Mouse (Mus musculus): ENCODE results near the gene Tsks.

The Tsks gene

DNA sequence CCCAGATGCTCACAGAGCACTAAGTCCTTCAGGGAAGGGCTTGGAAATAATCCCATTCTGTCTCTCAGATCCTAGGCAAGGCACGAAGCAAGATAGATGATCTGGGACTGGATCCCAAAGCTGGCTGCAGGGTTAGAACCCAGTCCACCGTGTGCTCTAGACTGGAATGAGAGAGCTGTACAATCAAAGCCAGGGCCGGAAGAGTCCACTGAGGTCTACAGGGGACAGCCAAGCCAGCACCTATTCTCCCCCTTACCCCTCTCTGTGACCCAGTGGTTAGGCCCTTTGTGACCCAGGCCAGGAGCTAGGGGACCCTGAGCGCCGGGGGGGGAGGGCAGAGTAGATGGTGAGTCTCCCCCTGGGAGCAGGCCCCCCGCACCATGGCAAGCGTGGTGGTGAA is at the start of gene Tsks:
Gene Tsks, plus strand, starts transcription at position 301 of the 400 bp plus-strand sequence.
- DNase-seq (ENCODE audit: low spot score), result no peak

DNA sequence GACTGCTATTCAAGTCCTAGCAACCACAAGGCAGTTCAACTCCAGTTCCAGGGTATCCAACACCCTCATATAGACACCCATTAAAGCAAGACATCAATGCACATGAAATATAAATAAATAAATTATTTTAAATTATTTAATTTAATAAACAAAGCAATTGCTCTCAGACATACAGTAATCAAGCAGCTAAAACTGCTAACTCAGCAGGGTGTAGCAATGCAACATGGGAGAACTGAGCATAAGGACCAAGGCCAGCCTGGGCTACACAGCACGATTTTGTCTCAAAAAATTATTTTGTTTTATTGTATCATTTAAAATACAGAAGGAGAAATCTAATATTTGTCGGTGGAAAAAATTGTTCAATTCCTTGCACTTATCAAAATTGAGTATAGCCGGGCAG is 48.8 kb upstream of the Tsks start:
- DNase-seq (ENCODE audit: low spot score), result no peak

DNA sequence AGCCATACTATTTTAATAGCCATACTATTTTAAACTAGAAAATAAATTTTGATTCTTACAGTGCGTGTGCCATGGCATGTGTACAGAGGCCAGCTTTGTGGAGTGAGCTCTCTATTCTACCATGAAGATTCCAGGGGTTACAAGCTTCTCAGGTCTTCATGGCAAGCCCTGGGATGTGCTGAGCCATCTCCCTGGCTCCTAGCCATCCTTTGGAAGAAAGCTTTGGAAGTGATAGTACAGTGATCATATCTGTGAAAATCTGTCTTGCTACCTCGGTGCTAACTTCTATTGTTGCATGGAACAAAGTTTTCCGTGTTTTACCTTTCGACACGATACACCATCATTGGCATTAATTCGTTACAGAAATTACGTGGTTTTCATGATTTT is 47.8 kb upstream of the Tsks start:
- no peak for DNase-seq (ENCODE audit: low spot score)

DNA sequence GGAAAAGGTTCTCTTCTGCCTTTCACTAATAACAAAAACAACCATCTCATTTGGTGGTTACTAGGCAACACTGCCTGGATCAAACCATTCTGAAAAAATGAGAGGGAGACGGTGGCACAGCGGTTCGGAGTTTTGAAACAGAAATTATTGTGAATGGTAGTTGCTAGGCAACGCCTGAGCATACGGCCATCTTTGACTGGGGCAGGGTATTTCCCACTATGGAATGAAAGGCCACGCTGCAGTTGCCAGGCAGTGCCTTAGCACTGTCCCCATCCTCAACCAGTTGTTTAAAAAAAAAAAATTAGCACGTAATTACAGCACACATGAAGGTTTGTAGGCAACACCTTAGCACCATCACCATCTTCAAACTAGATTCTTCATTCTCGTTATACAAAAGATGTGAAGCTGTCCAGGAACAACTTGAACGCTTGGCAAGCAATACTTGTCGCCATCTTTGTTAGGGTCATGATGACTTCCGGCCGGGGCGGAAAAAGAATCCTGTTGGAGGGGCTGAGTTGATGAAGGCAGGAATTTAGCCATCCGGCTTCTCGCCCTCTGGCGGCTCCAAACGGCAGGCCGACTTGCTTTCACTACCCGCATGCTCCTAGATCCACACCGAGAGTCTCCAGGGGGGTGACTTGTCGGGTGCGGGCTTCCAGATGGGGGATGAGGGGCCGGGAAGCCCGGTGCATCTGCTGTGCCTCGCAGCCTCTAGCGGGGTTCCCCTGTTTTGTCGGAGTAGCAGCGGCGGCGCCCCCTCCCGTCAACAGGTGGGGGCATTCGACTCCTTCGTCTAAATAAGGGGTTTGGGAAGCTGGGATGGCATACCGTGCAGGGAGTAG is 47.2 kb upstream of the Tsks start, which contains the start of gene Fuz:
Gene Fuz, plus strand, starts transcription at position 487 of the 842 bp plus-strand sequence.
- DNase-seq (ENCODE audit: low spot score), result peak; percentile 96

DNA sequence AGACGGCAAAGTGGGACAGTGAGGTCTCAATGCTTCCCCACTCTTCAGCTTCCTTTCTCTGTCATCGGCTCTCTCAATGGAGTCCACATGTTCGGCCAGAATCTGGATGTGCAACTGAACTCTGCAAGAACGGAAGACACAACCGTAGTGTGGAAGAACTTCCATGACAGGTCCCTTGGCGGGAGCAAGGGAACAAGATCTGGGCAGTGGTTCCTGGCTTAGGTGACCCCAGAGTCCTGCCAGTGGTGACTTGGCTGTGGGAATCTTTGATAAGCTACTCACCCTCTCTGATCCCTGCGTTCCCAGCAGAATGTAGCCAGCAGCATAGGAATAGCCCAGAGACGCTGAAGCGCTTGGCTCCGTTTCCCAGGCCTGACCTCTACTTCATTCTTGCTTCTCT is 46.5 kb upstream of the Tsks start:
- peak; percentile 15 for DNase-seq (ENCODE audit: low spot score)

DNA sequence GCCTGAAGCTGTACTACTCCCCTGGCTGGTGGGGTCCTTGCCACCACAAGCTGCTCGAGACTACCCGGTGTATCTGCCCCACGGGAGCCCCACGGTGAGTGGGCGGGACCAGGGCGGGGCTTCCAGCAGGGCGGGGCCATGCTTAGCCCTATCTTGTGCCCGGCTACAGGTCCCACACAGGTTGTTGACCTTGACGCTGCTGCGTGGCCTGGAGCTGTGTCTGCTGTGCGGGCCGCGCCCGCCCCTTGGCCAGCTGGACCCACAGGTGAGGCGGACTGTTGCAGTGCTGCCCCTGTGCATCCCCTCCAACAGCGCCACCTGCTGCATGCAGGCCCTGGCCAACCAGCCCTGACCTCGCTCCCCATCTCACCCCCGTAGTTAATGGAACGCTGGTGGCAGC is 44.4 kb upstream of the Tsks start:
- DNase-seq (ENCODE audit: low spot score), result no peak

DNA sequence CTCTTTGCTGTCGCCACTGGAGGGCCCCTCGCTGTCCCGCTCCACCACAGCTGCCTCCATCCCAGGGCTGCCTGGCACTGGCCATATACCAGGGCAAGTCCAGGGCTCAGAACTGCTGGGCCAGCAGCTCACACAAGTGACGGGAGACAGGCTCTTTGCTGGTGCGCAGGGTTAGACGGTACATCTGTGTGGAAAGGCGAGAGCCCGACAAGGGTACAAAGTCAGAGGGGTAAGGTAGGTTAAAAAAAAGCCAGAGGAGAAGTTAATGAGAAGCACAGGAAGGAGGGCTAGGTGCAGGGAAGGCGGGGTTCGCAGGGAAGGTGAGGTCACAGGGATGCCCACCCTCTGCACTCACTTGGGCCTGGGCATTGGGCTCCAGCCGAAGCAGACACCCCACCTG is 42.4 kb upstream of the Tsks start:
- no peak for DNase-seq (ENCODE audit: low spot score)

DNA sequence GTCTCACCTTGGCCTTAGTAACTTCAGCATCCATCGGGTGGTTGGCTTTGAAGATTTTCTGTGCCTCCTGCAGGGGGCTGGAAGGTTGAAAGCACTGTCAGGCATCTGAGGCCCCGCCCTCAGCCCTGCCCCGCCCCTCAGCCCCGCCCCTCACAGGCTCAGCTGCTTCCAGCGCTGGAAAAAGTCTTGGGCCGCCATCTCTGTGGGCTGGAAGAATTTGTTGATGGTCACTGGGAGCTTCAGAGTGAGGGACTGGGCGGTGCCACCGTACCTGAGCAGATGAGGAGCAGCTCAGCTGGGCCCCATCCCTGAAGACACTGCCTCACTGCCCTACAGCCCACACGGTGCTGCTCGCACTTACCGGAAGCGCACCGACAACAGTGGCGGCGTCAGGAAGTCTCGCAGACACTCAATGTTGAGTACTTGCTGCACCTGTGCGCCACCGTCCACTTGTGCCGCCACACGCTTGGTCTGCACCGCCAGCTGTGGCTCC is 41.7 kb upstream of the Tsks start:
- peak; percentile 80 for DNase-seq (ENCODE audit: low spot score)

DNA sequence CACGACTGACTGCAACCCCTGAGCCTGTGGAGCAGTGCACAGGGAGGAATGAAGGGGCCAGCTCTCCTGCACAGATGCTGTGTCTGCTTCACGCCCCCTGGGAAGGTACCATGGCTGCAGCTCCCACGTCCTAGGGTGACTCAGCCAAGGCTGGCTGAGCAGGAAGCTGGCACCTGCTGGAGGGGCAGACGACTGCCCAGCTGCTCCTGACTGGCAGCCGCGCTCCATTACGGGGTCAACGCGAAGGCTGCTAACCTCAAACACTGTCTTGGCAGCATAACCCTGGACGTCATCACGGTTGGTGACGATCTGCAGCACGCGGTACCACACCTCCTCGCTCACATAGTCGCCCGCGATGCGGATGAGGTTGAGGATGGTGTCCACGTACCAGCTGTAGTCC is 37.6 kb upstream of the Tsks start:
- DNase-seq (ENCODE audit: low spot score), result no peak

DNA sequence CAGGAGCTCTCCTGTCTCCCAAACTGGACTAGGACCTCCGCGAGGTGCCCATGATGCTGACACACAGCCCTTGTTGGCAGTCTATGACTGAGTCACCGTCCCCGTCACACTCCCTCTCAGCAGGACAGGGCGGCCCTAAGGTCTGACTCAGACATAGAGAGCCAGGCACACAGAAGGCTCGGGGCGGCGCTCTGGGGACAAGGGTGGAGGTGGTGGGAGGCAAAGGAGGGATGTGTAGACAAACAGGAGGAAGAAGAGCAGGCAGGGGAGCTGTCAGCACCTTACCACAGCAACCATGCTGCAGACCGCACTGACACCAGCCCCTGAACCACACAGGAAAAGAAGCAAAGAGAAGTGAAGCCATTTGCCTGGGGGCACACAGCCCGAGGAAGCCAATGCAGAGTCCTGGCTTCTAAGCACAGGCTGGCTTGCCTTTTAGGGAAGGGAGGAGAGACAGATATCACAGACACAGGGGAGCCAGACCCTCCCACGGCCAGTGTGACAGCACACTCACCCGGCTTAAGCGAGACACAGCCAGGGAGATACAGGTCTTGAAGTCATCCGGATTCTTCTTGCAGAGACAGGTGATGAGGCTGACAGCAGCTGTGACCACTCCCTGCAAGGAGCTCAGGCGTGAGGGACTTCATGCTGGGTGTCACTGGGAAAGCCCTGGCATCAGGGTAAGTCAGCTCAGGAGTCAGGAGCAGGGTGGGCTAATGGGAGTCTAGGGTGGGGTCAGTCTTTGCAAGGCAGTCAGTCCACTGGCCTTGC is 34.1 kb upstream of the Tsks start:
- DNase-seq (ENCODE audit: low spot score), result no peak

DNA sequence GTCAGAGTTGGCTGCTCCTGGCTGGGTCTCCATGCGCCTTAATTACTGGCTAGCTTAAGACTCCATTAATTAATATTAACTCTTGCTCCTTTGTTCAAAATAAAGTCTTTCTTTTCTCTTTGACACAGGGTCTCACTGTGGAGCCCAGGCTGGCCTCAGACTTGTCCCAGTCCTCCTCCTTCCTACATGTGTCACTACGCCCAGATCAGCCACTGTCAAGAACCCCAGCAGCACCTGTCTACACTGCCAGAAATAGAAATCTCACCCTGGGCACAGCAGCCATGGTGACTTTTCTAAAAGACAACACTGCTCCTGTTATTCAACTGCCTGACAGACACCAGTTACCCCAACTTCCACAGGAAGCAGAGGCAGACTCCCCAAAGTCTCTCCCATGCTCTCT is 28.6 kb upstream of the Tsks start:
- DNase-seq (ENCODE audit: low spot score), result no peak

DNA sequence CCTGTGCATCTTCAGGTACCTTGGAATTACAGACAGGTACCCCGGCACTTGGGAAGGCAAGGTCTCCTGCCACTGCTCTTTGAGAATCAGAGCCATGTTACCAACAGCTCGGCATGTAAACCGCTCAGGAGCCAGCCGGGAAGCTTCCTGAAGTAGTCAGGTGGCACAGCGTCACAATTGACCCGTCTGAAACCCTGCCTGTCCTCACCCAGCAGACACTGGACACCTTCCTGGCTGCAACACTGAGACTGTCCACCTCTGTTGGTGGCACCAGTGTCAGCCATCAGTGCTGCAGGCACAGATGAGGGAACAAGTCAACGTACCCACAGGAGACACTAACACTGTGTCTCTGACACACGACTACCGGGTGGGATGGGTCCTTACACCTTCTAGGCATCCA is 27.7 kb upstream of the Tsks start:
- DNase-seq (ENCODE audit: low spot score), result no peak

DNA sequence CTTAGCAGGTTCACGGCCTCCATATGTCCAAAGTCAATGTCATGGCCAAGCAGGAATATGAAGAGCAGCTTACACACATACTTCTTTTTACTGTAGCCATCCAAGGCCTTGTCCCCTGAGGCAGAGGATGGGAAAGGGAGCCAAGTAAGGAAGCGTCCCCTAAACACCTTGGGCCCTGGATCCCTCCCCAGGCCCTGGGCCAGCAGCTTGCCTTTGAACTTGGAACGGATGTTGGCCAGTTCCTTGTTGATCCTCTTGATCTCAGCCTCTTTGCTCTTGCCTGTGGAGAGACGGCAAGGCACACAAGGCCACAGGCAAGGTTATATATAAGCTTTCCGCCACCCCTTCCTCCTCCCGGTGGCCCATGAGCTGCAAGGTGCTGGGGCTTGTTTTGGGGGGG is 26.8 kb upstream of the Tsks start:
- no peak for DNase-seq (ENCODE audit: low spot score)

DNA sequence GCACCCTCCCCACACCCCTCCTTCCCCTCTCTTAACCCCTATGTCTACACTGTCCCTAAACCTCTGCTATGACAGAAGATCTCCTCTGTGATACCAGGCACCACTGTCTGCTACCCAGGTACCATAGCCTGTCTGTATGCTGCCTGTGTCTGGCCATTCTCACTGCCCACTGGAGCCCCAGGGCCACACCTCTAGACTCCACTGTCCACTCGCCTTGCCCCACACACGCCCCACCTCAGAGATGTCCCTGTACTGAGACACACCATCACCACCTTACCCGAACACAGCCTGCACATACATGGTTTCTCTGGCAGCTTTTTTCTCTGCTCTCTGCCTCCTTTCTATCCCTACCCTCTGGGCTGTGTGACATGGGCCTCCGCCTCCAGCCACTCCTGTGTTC is 26.1 kb upstream of the Tsks start:
- DNase-seq (ENCODE audit: low spot score), result no peak

DNA sequence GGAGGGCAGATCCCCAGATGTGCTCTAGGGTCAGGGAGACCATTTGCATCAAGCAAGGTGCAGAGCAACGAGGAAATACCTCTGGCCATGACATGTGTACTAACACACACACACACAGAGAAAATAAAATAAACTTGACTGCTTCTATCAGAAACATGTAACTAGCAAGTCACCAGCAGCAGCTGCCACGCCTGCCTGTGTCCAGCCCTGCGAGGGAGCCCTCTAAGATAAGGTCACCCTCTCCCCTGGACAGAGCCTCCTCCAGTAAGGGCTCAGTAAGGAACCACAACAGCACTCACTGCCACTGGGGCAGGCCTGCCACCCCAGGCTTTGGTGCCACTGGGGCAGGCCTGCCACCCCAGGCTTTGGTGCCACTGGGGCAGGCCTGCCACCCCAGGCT is 24.8 kb upstream of the Tsks start:
- no peak for DNase-seq (ENCODE audit: low spot score)

DNA sequence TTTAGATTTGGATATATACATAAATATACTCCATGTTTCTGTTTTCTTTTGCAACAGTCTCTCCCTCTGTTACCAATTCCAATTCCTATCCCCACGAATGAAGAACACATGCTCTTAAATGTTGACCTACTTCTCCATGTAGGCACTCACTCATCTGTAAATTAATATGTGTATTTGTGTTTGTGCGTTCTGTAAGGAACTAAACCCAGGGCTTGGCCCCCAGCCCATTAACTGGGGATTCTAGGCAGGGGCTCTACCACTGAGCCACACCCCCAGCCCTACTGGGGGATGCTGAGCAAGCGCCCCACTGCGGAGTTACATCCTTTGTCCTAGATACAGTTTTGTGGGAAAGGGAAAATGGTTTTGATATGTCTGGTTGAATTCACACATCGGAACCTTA is 23.9 kb upstream of the Tsks start:
- DNase-seq (ENCODE audit: low spot score), result no peak

DNA sequence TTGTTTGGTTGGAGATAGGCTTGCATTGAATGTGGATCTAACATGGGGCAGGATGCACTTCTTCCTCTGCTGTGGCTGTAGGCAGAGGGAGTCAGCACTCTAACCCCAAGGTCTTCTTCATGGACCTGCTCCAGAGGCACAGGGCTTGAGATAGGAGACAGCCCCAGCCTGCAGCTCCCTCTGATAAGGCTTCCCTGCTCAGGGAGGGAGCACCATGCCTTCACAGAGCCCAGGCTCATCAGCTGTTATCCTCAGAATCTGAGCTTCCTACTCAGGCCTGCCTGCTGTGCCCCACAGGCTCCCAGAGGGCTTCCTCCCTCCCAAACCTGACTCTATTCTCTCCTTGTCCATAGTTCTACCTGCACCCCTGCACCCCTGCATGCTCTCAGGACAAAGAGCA is 20.5 kb upstream of the Tsks start:
- no peak for DNase-seq (ENCODE audit: low spot score)

DNA sequence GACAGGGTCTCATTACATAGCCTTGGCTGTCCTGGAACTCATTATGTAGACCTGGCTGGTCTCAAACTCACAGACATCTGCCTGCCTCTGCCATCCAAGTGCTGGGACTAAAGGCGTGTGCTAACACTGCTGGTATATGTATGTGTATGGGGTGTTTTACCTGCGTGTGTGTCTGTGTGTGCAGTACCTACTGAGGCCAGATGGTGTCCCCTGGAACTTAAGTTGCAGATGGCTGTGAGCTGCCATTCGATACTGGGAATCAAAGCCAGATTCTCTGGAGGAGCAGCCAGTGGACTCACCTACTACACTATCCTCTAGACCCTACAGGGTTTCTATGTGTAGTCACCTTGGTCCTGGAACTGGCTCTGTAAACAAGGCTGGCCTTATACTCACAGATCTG is 17.5 kb upstream of the Tsks start:
- peak; percentile 39 for DNase-seq (ENCODE audit: low spot score)

DNA sequence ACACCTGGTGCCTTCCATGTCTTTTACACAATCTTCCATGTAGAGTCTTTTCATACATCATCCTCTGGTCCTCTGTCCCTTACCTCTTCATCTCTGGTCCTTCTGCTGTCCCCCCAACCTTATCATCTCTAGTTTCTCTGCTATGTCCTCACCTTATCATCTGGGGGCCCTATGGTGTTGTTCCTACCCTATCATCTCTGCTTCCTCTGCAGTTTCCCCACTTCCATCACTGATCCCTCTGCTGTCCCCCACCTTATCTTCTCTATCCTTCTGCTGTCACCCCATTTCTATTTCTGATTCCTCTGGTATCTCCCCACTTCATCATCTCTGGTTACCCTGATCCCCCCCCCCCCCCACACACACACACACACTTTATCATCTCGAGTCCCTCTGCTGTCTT is 14.4 kb upstream of the Tsks start:
- no peak for DNase-seq (ENCODE audit: low spot score)

DNA sequence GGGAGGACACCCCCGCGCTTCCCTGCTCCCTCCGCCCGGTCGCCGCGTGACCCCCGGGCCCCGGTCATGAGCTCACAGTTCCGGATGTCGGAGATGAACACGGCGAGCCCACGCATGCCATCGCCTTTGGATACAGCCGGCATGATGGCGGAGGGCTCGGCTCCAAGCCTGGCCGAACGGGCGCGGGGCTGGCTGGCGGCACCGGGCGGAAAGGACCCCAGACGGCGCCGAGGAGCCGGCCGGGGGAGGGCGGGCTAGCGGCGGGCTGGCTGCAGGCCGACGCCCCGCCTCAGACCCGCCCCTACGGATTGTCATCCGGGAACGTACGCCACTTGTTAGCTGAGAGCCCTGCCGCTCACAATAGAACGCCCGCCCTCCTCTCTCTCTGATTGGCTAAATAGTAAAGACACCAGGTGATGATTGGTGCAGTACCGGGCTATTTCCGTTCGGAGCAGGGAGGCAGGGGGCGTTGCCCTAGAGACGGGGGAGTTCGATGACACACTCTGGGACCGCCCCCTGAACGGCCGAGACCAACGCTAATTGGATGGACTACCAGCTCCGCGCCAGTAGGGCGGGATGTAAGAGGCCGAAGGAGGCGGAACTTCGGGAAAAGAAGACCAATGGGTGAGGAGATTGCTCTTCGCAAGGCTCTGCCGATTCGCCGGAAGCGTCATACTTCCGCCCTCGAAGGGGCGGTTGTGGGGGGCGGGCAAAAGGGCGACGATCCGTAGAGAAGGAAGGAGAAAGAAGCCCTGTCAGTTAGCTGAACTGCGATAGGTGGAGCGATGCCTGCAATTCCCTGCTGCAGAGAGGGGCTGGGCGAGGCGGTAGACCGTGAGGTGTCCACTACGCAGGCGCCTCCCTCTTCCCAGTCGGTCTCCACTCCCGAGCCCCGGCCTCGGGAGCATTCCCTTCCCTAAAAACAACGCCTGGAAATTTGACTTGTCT is 13.5 kb upstream of the Tsks start, which contains the start of gene Ap2a1:
Gene Ap2a1, minus strand, starts transcription at position 293 of the 948 bp plus-strand sequence.
- DNase-seq (ENCODE audit: low spot score), result peak; percentile 100

DNA sequence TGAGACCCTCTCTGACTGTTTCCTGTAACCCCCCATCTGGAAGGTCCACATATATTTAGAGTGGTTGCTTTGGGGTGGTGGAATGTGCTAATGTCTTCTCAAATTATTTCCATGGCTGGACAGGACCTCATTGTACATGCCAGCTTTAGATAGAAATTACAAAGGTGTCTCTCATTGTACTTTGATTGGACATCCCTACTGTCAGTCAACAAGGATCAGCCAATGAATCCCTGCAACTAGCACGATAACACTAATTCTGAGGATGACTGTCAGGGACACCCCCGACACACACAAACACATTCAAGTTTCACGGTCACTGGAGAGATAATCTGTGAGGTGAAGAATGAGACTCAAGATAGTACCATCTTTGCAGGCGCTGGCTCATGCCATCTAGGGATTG is 4.3 kb upstream of the Tsks start:
- no peak for DNase-seq (ENCODE audit: low spot score)

DNA sequence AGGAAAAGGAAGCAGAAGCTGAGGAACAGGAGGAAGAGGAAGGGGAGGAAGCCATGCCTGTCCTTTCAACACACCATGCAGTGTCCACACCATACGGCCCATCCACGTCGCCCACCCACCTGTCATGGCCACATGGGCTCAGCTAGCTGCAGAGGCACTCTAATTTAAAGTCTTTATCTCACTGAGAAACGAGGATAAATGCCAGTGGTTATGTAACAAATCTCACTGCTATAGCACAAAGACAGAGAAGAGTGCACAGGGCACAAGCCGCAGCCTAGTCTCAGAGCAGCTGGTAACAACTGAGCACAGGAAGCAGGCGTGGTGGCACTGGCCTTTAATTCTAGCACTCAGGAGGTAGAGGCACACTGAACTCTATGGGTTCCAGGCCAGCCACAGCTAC is 6.9 kb downstream of the Tsks start:
- no peak for DNase-seq (ENCODE audit: low spot score)

Measured in retina, embryonic 14.5 days (tissue).